In the genomic region with DNA sequence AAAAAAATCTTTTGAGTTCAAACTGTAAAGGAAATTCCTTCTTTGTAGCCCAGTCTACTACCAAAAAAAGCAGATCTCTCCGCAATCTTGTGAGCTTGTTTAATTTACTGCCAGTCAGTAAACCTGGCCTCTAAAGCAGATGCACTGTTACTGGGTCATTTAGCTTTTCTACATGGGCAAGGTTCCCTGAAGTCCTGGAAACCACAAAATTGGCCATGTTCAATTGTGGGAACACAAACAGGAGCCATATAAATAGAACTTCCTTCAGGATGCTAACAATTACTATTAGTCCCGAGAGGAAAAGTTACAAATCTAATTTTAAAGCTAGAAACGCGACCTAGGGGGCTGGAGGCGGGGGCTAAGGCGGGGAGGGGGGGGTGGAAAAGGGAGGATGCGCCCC, we compare ENCODE assay signal across 8 mouse cellular contexts. TPM values are rescaled to one million over a fixed set of nuclear protein-coding genes. Genes with fewer than 3 reads are reported as not detected.
DNase-seq lines count a peak whose midpoint lies in the region; ATAC-seq lines count a peak whose summit lies in the region.

No protein-coding gene starts in this region.

- peak overlapping the region; percentile 64 for H3K4me3 ChIP-seq in lung, embryonic 15.5 days
- peak overlapping the region; percentile 78 for H3K4me3 ChIP-seq in heart, embryonic 16.5 days (ENCODE audit: low read length)
- peak overlapping the region; percentile 46 for H3K4me3 ChIP-seq in midbrain, embryonic 12.5 days

- no peak for DNase-seq in lung, postnatal 36 days
- DNase-seq in cerebellum, adult 11-12 months: peak; percentile 26
- no peak for DNase-seq in thymus, postnatal 36 days
- no peak for DNase-seq in layer of hippocampus, adult 8-10 months (ENCODE audit: low spot score in 2 of 2)
- DNase-seq in frontal cortex, postnatal 36 days (ENCODE audit: low spot score in 2 of 2): no peak

- peak overlapping the region; percentile 37; the same call in 1 of the 2 replicates for H3K27ac ChIP-seq in lung, embryonic 15.5 days
- peak overlapping the region; percentile 1 for H3K27ac ChIP-seq in heart, embryonic 16.5 days (ENCODE audit: low read length)
- H3K27ac ChIP-seq in midbrain, embryonic 12.5 days (replicated peaks): no peak overlapping the region

- no peaks in the 10 kb centered on the region for H3K36me3 ChIP-seq in lung, embryonic 15.5 days
- no peaks in the 10 kb centered on the region for H3K36me3 ChIP-seq in heart, embryonic 16.5 days (ENCODE audit: control insufficient read depth, insufficient read depth)
- no peaks in the 10 kb centered on the region for H3K36me3 ChIP-seq in midbrain, embryonic 12.5 days

- H3K27me3 ChIP-seq in lung, embryonic 15.5 days: no peaks in the 10 kb centered on the region
- H3K27me3 ChIP-seq in heart, embryonic 16.5 days (ENCODE audit: control insufficient read depth, insufficient read depth, low read length): no peaks in the 10 kb centered on the region
- no peaks in the 10 kb centered on the region for H3K27me3 ChIP-seq in midbrain, embryonic 12.5 days

- ATAC-seq in lung, embryonic 15.5 days (ENCODE audit: borderline replicate concordance, extremely low read depth, low FRiP score, low TSS enrichment): no peak
- ATAC-seq in heart, embryonic 16.5 days (replicated peaks; ENCODE audit: extremely low read depth, insufficient read depth, low FRiP score): no peak
- no peak for ATAC-seq in midbrain, embryonic 12.5 days (ENCODE audit: low FRiP score, low read depth)

- H3K9ac ChIP-seq in lung, embryonic 15.5 days: peak overlapping the region; percentile 63
- H3K9ac ChIP-seq in heart, embryonic 16.5 days (ENCODE audit: low read length): peak overlapping the region; percentile 82
- peak overlapping the region; percentile 59 for H3K9ac ChIP-seq in midbrain, embryonic 12.5 days (replicated peaks)

- H3K4me2 ChIP-seq in lung, embryonic 15.5 days: peak overlapping the region; percentile 62
- peak overlapping the region; percentile 60 for H3K4me2 ChIP-seq in heart, embryonic 16.5 days (ENCODE audit: low read depth, low read length)
- H3K4me2 ChIP-seq in midbrain, embryonic 12.5 days (replicated peaks): peak overlapping the region; percentile 61

- H3K4me1 ChIP-seq in lung, embryonic 15.5 days: peaks cover 9% of the 10 kb centered on the region
- H3K4me1 ChIP-seq in heart, embryonic 16.5 days (ENCODE audit: control insufficient read depth, insufficient read depth, low read length): peaks cover 14% of the 10 kb centered on the region
- peaks cover 14% of the 10 kb centered on the region for H3K4me1 ChIP-seq in midbrain, embryonic 12.5 days

- WGBS in lung, embryonic 15.5 days: 4% methylated on average over 7 of the region's 7 CpGs
- 6% methylated on average over 7 of the region's 7 CpGs for WGBS in heart, embryonic 16.5 days
- 11% methylated on average over 7 of the region's 7 CpGs for WGBS in midbrain, embryonic 12.5 days

- H3K9me3 ChIP-seq in lung, embryonic 15.5 days: no peaks in the 10 kb centered on the region
- no peaks in the 10 kb centered on the region for H3K9me3 ChIP-seq in heart, embryonic 16.5 days (replicated peaks; ENCODE audit: control insufficient read depth, low read length)
- H3K9me3 ChIP-seq in midbrain, embryonic 12.5 days: no peaks in the 10 kb centered on the region

RNA-seq across cellular contexts. Expression of a gene that starts 2.9 kb away (rescaled TPM):
- 21.5 and 24.3 TPM in 2 replicates for polyA plus RNA-seq in lung, embryonic 15.5 days (2015; fragmentation: Nextera tagmentation; extraction: Ambion mirVana)
- 10.6 and 13.9 TPM in 2 replicates for polyA plus RNA-seq in heart, embryonic 16.5 days (2015; fragmentation: Nextera tagmentation; extraction: Ambion mirVana)
- 35.8 and 36.0 TPM in 2 replicates for polyA plus RNA-seq in midbrain, embryonic 12.5 days (2016; fragmentation: Nextera tagmentation; extraction: Ambion mirVana)
- 1 to 10 TPM; 1.1 to 1.8 (median 1.3) TPM for total RNA-seq in layer of hippocampus, adult 8-10 months (2022)

RNA-seq across cellular contexts. Expression of a gene that starts 3.0 kb away (rescaled TPM):
- polyA plus RNA-seq in lung, embryonic 15.5 days (2015; fragmentation: Nextera tagmentation; extraction: Ambion mirVana): 15.1 and 16.6 TPM in 2 replicates
- 18.9 and 19.1 TPM in 2 replicates for polyA plus RNA-seq in heart, embryonic 16.5 days (2015; fragmentation: Nextera tagmentation; extraction: Ambion mirVana)
- 11.8 and 12.2 TPM in 2 replicates for polyA plus RNA-seq in midbrain, embryonic 12.5 days (2016; fragmentation: Nextera tagmentation; extraction: Ambion mirVana)
- 1 to 10 TPM; 7.3 to 9.7 (median 7.8) TPM for total RNA-seq in layer of hippocampus, adult 8-10 months (2022)
